Mouse (Mus musculus) MEL (cell line): ENCODE measurements around the gene Gm10322. TPM values are rescaled to one million over a fixed set of nuclear protein-coding genes. Genes with fewer than 3 reads are reported as not detected.

Experiments used
- DNase-seq: peaks from one replicate; pipeline ENCODE4 v3.0.0; 2011; ENCODE audit warnings: low read depth, low spot score
- H3K27ac ChIP-seq: 2 replicates; pipeline ENCODE4 v1.5.1; 2012; ENCODE audit warnings: low read depth, mild to moderate bottlenecking, control low read depth, low read length, moderate library complexity; ENCODE audit not compliant: control insufficient read depth
- H3K27me3 ChIP-seq, 2 experiments: fragments of 150-350 bp in 1 of 2; sonication (generic) in 1 of 2; 2 replicates each; pipeline ENCODE4 v1.6.1; 2012; ENCODE audit warnings: low read length in 2 of 2, mild to moderate bottlenecking in 2 of 2, improper control_type of control experiment in 1 of 2, moderate library complexity in 1 of 2; ENCODE audit not compliant: insufficient read depth in 2 of 2, control insufficient read depth in 1 of 2
- H3K36me3 ChIP-seq, 2 experiments: 2 replicates each; pipeline ENCODE4 v1.6.1; 2012 to 2014; ENCODE audit warnings: low read length in 2 of 2, improper control_type of control experiment in 1 of 2, inconsistent platforms in 1 of 2, mild to moderate bottlenecking in 1 of 2; ENCODE audit not compliant: insufficient read depth in 2 of 2, control insufficient read depth in 1 of 2
- H3K4me1 ChIP-seq, 2 experiments: fragments of 150-350 bp in 1 of 2; sonication (generic) in 1 of 2; 2 replicates each; pipeline ENCODE4 v1.6.1; 2012; ENCODE audit warnings: low read length in 2 of 2, improper control_type of control experiment in 1 of 2, mild to moderate bottlenecking in 1 of 2; ENCODE audit not compliant: insufficient read depth in 2 of 2, control insufficient read depth in 1 of 2
- H3K4me3 ChIP-seq, 2 experiments: fragments of 150-350 bp in 1 of 2; sonication (generic) in 1 of 2; 2 replicates each; pipeline ENCODE4 v1.5.1; 2012; ENCODE audit warnings: low read depth in 2 of 2, low read length in 2 of 2, mild to moderate bottlenecking in 2 of 2, moderate library complexity in 2 of 2, control low read depth in 1 of 2, improper control_type of control experiment in 1 of 2; ENCODE audit not compliant: control insufficient read depth in 1 of 2, insufficient read depth in 1 of 2
- H3K79me2 ChIP-seq: 2 replicates; pipeline ENCODE4 v1.6.1; 2012; ENCODE audit warnings: mild to moderate bottlenecking, low read length, moderate library complexity; ENCODE audit not compliant: control insufficient read depth, poor library complexity, insufficient read depth
- H3K9ac ChIP-seq: 2 replicates; pipeline ENCODE4 v1.6.1; 2012; ENCODE audit warnings: low read depth, mild to moderate bottlenecking, control low read depth, low read length, moderate library complexity; ENCODE audit not compliant: control insufficient read depth, poor library complexity, severe bottlenecking
- H3K9me3 ChIP-seq: fragments of 150-350 bp; sonication (generic); replicated peaks from 2 replicates; pipeline ENCODE4 v1.6.1; 2012; ENCODE audit warnings: mild to moderate bottlenecking, low read length, improper control_type of control experiment, moderate library complexity; ENCODE audit not compliant: insufficient read depth
- CHD1 ChIP-seq: IDR thresholded peaks from 2 replicates; pipeline ENCODE4 v1.6.1; 2012; ENCODE audit warnings: low read depth, mild to moderate bottlenecking, inconsistent platforms, low read length, improper control_type of control experiment
- CHD2 ChIP-seq: IDR thresholded peaks from 2 replicates; pipeline ENCODE4 v1.6.1; 2011; ENCODE audit warnings: low read length, improper control_type of control experiment
- CTCF ChIP-seq, 3 experiments: IDR thresholded peaks in 2 of 3; conservative IDR thresholded peaks in 1 of 3; 2 replicates each; pipeline ENCODE4 v1.5.1; 2011 to 2012; ENCODE audit warnings: low read length in 3 of 3, low read depth in 2 of 3, mild to moderate bottlenecking in 2 of 3, improper control_type of control experiment in 1 of 3, inconsistent platforms in 1 of 3, mixed read lengths in 1 of 3, moderate library complexity in 1 of 3; ENCODE audit not compliant: control insufficient read depth in 1 of 3, insufficient read depth in 1 of 3, poor library complexity in 1 of 3, severe bottlenecking in 1 of 3
- E2F4 ChIP-seq: IDR thresholded peaks from 2 replicates; pipeline ENCODE4 v1.6.1; 2011; ENCODE audit warnings: low read depth, low read length, improper control_type of control experiment, borderline replicate concordance
- ELF1 ChIP-seq: IDR thresholded peaks from 2 replicates; pipeline ENCODE4 v1.6.1; 2014; ENCODE audit warnings: low read depth, mild to moderate bottlenecking, inconsistent platforms, low read length, improper control_type of control experiment, moderate library complexity
- EP300 ChIP-seq, 2 experiments: IDR thresholded peaks; 2 replicates each; pipeline ENCODE4 v1.6.1; 2011; ENCODE audit warnings: improper control_type of control experiment in 2 of 2, low read length in 2 of 2, low read depth in 1 of 2, mild to moderate bottlenecking in 1 of 2
- ETS1 ChIP-seq: IDR thresholded peaks from 2 replicates; pipeline ENCODE4 v1.6.1; 2012; ENCODE audit warnings: low read depth, mild to moderate bottlenecking, inconsistent platforms, low read length, improper control_type of control experiment, moderate library complexity
- GABPA ChIP-seq: IDR thresholded peaks from 2 replicates; pipeline ENCODE4 v1.6.1; 2012; ENCODE audit warnings: low read depth, mild to moderate bottlenecking, inconsistent platforms, low read length, improper control_type of control experiment, moderate library complexity
- GATA1 ChIP-seq: IDR thresholded peaks from 2 replicates; pipeline ENCODE4 v1.6.1; 2011; ENCODE audit warnings: low read depth, low read length, improper control_type of control experiment
- HCFC1 ChIP-seq: IDR thresholded peaks from 2 replicates; pipeline ENCODE4 v1.6.1; 2012; ENCODE audit warnings: low read depth, mild to moderate bottlenecking, inconsistent platforms, low read length, improper control_type of control experiment, moderate library complexity
- MAFK ChIP-seq: IDR thresholded peaks from 2 replicates; pipeline ENCODE4 v1.6.1; 2011; ENCODE audit warnings: low read depth, mild to moderate bottlenecking, low read length, improper control_type of control experiment, borderline replicate concordance
- MAZ ChIP-seq: IDR thresholded peaks from 2 replicates; pipeline ENCODE4 v1.6.1; 2012; ENCODE audit warnings: low read depth, mild to moderate bottlenecking, inconsistent platforms, low read length, improper control_type of control experiment
- MEF2A ChIP-seq: IDR thresholded peaks from 2 replicates; pipeline ENCODE4 v1.6.1; 2014; ENCODE audit warnings: low read depth, mild to moderate bottlenecking, inconsistent platforms, low read length, improper control_type of control experiment; ENCODE audit not compliant: poor library complexity, insufficient replicate concordance, severe bottlenecking; ENCODE audit errors: extremely low read depth
- MXI1 ChIP-seq: IDR thresholded peaks from 2 replicates; pipeline ENCODE4 v1.6.1; 2011; ENCODE audit warnings: mild to moderate bottlenecking, low read depth, low read length, improper control_type of control experiment
- MYC ChIP-seq: IDR thresholded peaks from 2 replicates; pipeline ENCODE4 v1.6.1; 2011; ENCODE audit warnings: low read depth, mild to moderate bottlenecking, low read length, improper control_type of control experiment, moderate library complexity
- NELFE ChIP-seq: IDR thresholded peaks from 2 replicates; pipeline ENCODE4 v1.6.1; 2011; ENCODE audit warnings: low read depth, low read length, improper control_type of control experiment
- NRF1 ChIP-seq: IDR thresholded peaks from 2 replicates; pipeline ENCODE4 v1.6.1; 2014; ENCODE audit warnings: low read depth, mild to moderate bottlenecking, inconsistent platforms, low read length, improper control_type of control experiment, moderate library complexity; ENCODE audit not compliant: poor library complexity, insufficient read depth, severe bottlenecking
- POLR2A ChIP-seq, 2 experiments: IDR thresholded peaks; 2 replicates each; pipeline ENCODE4 v1.6.1; 2011 to 2012; ENCODE audit warnings: low read length in 2 of 2, mild to moderate bottlenecking in 2 of 2, control low read depth in 1 of 2, improper control_type of control experiment in 1 of 2, low read depth in 1 of 2, moderate library complexity in 1 of 2; ENCODE audit not compliant: control insufficient read depth in 1 of 2, insufficient read depth in 1 of 2, poor library complexity in 1 of 2
- RAD21 ChIP-seq: IDR thresholded peaks from 2 replicates; pipeline ENCODE4 v1.6.1; 2011; ENCODE audit warnings: mild to moderate bottlenecking, low read depth, low read length, improper control_type of control experiment
- RCOR1 ChIP-seq: IDR thresholded peaks from 2 replicates; pipeline ENCODE4 v1.6.1; 2012; ENCODE audit warnings: low read depth, mild to moderate bottlenecking, inconsistent platforms, low read length, improper control_type of control experiment
- SIN3A ChIP-seq: IDR thresholded peaks from 2 replicates; pipeline ENCODE4 v1.6.1; 2012; ENCODE audit warnings: low read length, improper control_type of control experiment, inconsistent platforms
- TAL1 ChIP-seq: IDR thresholded peaks from 2 replicates; pipeline ENCODE4 v1.6.1; 2012; ENCODE audit warnings: mild to moderate bottlenecking, inconsistent platforms, low read length, moderate library complexity, mixed read lengths
- TBP ChIP-seq: IDR thresholded peaks from 2 replicates; pipeline ENCODE4 v1.8.0; 2011; ENCODE audit warnings: low read depth, low read length, improper control_type of control experiment
- TCF12 ChIP-seq: IDR thresholded peaks from 2 replicates; pipeline ENCODE4 v1.6.1; 2014; ENCODE audit warnings: low read depth, mild to moderate bottlenecking, inconsistent platforms, low read length, improper control_type of control experiment, moderate library complexity
- UBTF ChIP-seq: IDR thresholded peaks from 2 replicates; pipeline ENCODE4 v1.6.1; 2012; ENCODE audit warnings: low read depth, mild to moderate bottlenecking, inconsistent platforms, low read length, improper control_type of control experiment, moderate library complexity, borderline replicate concordance; ENCODE audit not compliant: insufficient read depth
- USF2 ChIP-seq, 2 experiments: IDR thresholded peaks; 2 replicates each; pipeline ENCODE4 v1.6.1; 2011 to 2012; ENCODE audit warnings: improper control_type of control experiment in 2 of 2, low read length in 2 of 2, borderline replicate concordance in 1 of 2, inconsistent platforms in 1 of 2, low read depth in 1 of 2, mild to moderate bottlenecking in 1 of 2; ENCODE audit not compliant: insufficient read depth in 1 of 2
- ZKSCAN1 ChIP-seq: IDR thresholded peaks from 2 replicates; pipeline ENCODE4 v1.6.1; 2012; ENCODE audit warnings: low read depth, mild to moderate bottlenecking, inconsistent platforms, low read length, improper control_type of control experiment, moderate library complexity
- ZMIZ1 ChIP-seq: IDR thresholded peaks from 2 replicates; pipeline ENCODE4 v1.6.1; 2012; ENCODE audit warnings: low read depth, mild to moderate bottlenecking, inconsistent platforms, low read length, improper control_type of control experiment, moderate library complexity
- polyA plus RNA-seq, 2 experiments: library from polyadenylated mRNA; stranded (reverse) in 1 of 2; unstranded in 1 of 2; fragments of >175 nt in 1 of 2; fragments of >200 nt in 1 of 2; gene quantifications; 2 replicates each; pipeline versions ENCODE4 v1.2.1 to v1.2.4; 2012; ENCODE audit warnings: low replicate concordance in 2 of 2, low read depth in 1 of 2; ENCODE audit not compliant: insufficient read length in 2 of 2, insufficient read depth in 1 of 2, missing spikeins in 1 of 2
- total RNA-seq: library from RNA; depleted of rRNA; stranded (reverse); fragments of 300-350 nt; gene quantifications from 2 replicates; pipeline ENCODE4 v1.2.3, GENCODE M21; 2012

The Gm10322 gene
- total and polyA plus RNA-seq, 3 experiments: 0.58 TPM; not detected in 2

GRCm38 (mm10) chr10:59616522-59616921 lies 659 bp downstream of the Gm10322 start, which contains the start of gene Mcu:
TSS of gene Mcu (minus strand) at chr10:59616692.
- Histone ChIP-seq H3K4me1 (peaks cover 0 to 18% of the 10 kb centered on the region in 2 experiments; a peak in 3 of 4 replicates), H3K27me3 (0 out of 4 replicates have a peak, but pooled peaks cover 0 to 1% of the 10 kb centered on the region in 2 experiments), H3K79me2 (peaks cover 13% of the 10 kb centered on the region), H3K9ac (peak within 1 kb of the TSS; percentile 81), H3K4me3 (peak within 1 kb of the TSS; percentile 57 to 87), H3K9me3 (no peaks in the 10 kb centered on the region), H3K36me3 (peaks cover 0 to 6% of the 10 kb centered on the region in 2 experiments; a peak in 2 of 4 replicates), H3K27ac (no peak within 1 kb of the TSS)
- TF ChIP-seq RCOR1 (no peak), MAFK (no peak), EP300 (IDR thresholded peaks at IDR 0.05; ENCODE audit: low read depth in 1 of 2, low read length in 2 of 2) (no peak), SIN3A (no peak), TAL1 (no peak), HCFC1 (no peak), NRF1 (no peak), ZMIZ1 (peak; percentile 57; the same call in 1 of the 2 replicates), ETS1 (no peak), MYC (no peak), MXI1 (no peak; the same call in 1 of the 2 replicates), UBTF (peak; percentile 91; the same call in 1 of the 2 replicates), ELF1 (no peak), MEF2A (no peak), USF2 (IDR thresholded peaks at IDR 0.05; ENCODE audit: borderline replicate concordance in 1 of 2, insufficient read depth in 1 of 2, low read depth in 1 of 2, low read length in 2 of 2) (no peak), NELFE (peak; percentile 71), E2F4 (no peak), TBP (peak; percentile 97), GATA1 (no peak), MAZ (no peak), ZKSCAN1 (no peak), POLR2A (IDR thresholded peaks at IDR 0.05; ENCODE audit: control insufficient read depth in 1 of 2, insufficient read depth in 1 of 2, low read depth in 1 of 2, low read length in 2 of 2, poor library complexity in 1 of 2) (peak; percentile 62 to 81; a peak in 3 of 4 replicates), TCF12 (peak; percentile 95), GABPA (no peak), CTCF (IDR thresholded peaks at IDR 0.05 in 2 of 3, conservative IDR thresholded peaks at IDR 0.05 in 1 of 3; ENCODE audit: control insufficient read depth in 1 of 3, insufficient read depth in 1 of 3, low read depth in 2 of 3, low read length in 3 of 3, poor library complexity in 1 of 3, severe bottlenecking in 1 of 3) (no peak), CHD2 (no peak), CHD1 (no peak), RAD21 (no peak)
- DNase-seq: peak; percentile 95
